Mouse (Mus musculus): Measurements from ENCODE around the gene Dctn2. TPM values are rescaled to one million over a fixed set of nuclear protein-coding genes. Genes with fewer than 3 reads are reported as not detected.
A peak's percentile ranks its signal among the peaks of the same experiment; 100 is the strongest.

Gene Dctn2
- polyA plus RNA-seq, 1 experiment from 2014 or later: 198 TPM

GRCm38 (mm10) chr10:127281316-127281715 lies 15.1 kb downstream of the Dctn2 start:
- no peak for TF ChIP-seq EP300 (IDR thresholded peaks at IDR 0.05)
- TF ChIP-seq CTCF (IDR thresholded peaks at IDR 0.05): no peak
- Histone ChIP-seq H3K4me1 (ENCODE audit: insufficient read depth, low read depth, low read length) (no peaks in the 10 kb centered on the region), H3K27ac (ENCODE audit: low read length) (no peak overlapping the region), H3K36me3 (ENCODE audit: insufficient read depth, low read length) (peaks cover 63% of the 10 kb centered on the region), H3K9me3 (ENCODE audit: low read length) (no peaks in the 10 kb centered on the region), H3K9ac (replicated peaks; ENCODE audit: low read depth) (no peak overlapping the region), H3K4me3 (ENCODE audit: low read depth, low read length) (no peak overlapping the region), H3K27me3 (replicated peaks; ENCODE audit: insufficient read depth, low read length) (no peaks in the 10 kb centered on the region), H3K4me2 (replicated peaks; ENCODE audit: low read depth, low read length) (no peak overlapping the region)
- ATAC-seq (no peak), DNase-seq (ENCODE audit: low spot score) (no peak)
- 89% methylated on average over 8 of the region's 8 CpGs for WGBS

- peaks cover 53% of the 10 kb centered on the region for H3K36me3 ChIP-seq (ENCODE audit: insufficient read depth, low read length)
- TF ChIP-seq EP300 (IDR thresholded peaks at IDR 0.05) (no peak), CTCF (IDR thresholded peaks at IDR 0.05) (no peak)
- peaks cover 8% of the 10 kb centered on the region for H3K4me1 ChIP-seq (ENCODE audit: insufficient read depth, low read depth, low read length)
- no peaks in the 10 kb centered on the region for H3K27me3 ChIP-seq (replicated peaks; ENCODE audit: insufficient read depth, low read length)
- no peak overlapping the region for H3K27ac ChIP-seq (ENCODE audit: low read length)
- ATAC-seq (no peak), DNase-seq (ENCODE audit: low spot score) (no peak)
- 73% methylated on average over 13 of the region's 13 CpGs for WGBS
- H3K9me3 ChIP-seq (ENCODE audit: low read length): no peaks in the 10 kb centered on the region
- H3K4me3 ChIP-seq (ENCODE audit: low read depth, low read length): no peak overlapping the region
- no peak overlapping the region for H3K9ac ChIP-seq (replicated peaks; ENCODE audit: low read depth)
- no peak overlapping the region for H3K4me2 ChIP-seq (replicated peaks; ENCODE audit: low read depth, low read length)
These were observed 16.6 kb downstream of the Dctn2 start for GRCm38 (mm10) chr10:127282620-127283215.

GRCm38 (mm10) chr10:127284105-127284622 lies 18.0 kb downstream of the Dctn2 start:
- WGBS: 88% methylated on average over 7 of the region's 7 CpGs
- ATAC-seq (no peak), DNase-seq (ENCODE audit: low spot score) (no peak)
- Histone ChIP-seq H3K36me3 (ENCODE audit: insufficient read depth, low read length) (peaks cover 47% of the 10 kb centered on the region), H3K9me3 (ENCODE audit: low read length) (no peaks in the 10 kb centered on the region), H3K4me2 (replicated peaks; ENCODE audit: low read depth, low read length) (no peak overlapping the region), H3K9ac (replicated peaks; ENCODE audit: low read depth) (no peak overlapping the region), H3K4me3 (ENCODE audit: low read depth, low read length) (no peak overlapping the region), H3K27me3 (replicated peaks; ENCODE audit: insufficient read depth, low read length) (no peaks in the 10 kb centered on the region), H3K27ac (ENCODE audit: low read length) (no peak overlapping the region), H3K4me1 (ENCODE audit: insufficient read depth, low read depth, low read length) (peaks cover 9% of the 10 kb centered on the region)
- no peak for TF ChIP-seq EP300 (IDR thresholded peaks at IDR 0.05)
- no peak for TF ChIP-seq CTCF (IDR thresholded peaks at IDR 0.05)

- peaks cover 13% of the 10 kb centered on the region for H3K4me1 ChIP-seq (ENCODE audit: insufficient read depth, low read depth, low read length)
These were observed 18.7 kb downstream of the Dctn2 start for GRCm38 (mm10) chr10:127284724-127285500.

GRCm38 (mm10) chr10:127285644-127286043 lies 19.5 kb downstream of the Dctn2 start:
- Histone ChIP-seq H3K4me2 (replicated peaks; ENCODE audit: low read depth, low read length) (no peak overlapping the region), H3K9ac (replicated peaks; ENCODE audit: low read depth) (no peak overlapping the region), H3K36me3 (ENCODE audit: insufficient read depth, low read length) (peaks cover 47% of the 10 kb centered on the region), H3K4me1 (ENCODE audit: insufficient read depth, low read depth, low read length) (peaks cover 16% of the 10 kb centered on the region), H3K27me3 (replicated peaks; ENCODE audit: insufficient read depth, low read length) (no peaks in the 10 kb centered on the region), H3K4me3 (ENCODE audit: low read depth, low read length) (no peak overlapping the region), H3K9me3 (ENCODE audit: low read length) (no peaks in the 10 kb centered on the region), H3K27ac (ENCODE audit: low read length) (no peak overlapping the region)
- TF ChIP-seq CTCF (IDR thresholded peaks at IDR 0.05): no peak
- 72% methylated on average over 11 of the region's 13 CpGs for WGBS
- ATAC-seq (no peak), DNase-seq (ENCODE audit: low spot score) (no peak)

More at GRCm38 (mm10) chr10:127284724-127285500, 18.7 kb downstream of the Dctn2 start:
- no peak for DNase-seq (ENCODE audit: low spot score)
- Histone ChIP-seq H3K36me3 (ENCODE audit: insufficient read depth, low read length) (peaks cover 47% of the 10 kb centered on the region), H3K9me3 (ENCODE audit: low read length) (no peaks in the 10 kb centered on the region), H3K4me2 (replicated peaks; ENCODE audit: low read depth, low read length) (no peak overlapping the region), H3K9ac (replicated peaks; ENCODE audit: low read depth) (no peak overlapping the region), H3K27ac (ENCODE audit: low read length) (no peak overlapping the region), H3K27me3 (replicated peaks; ENCODE audit: insufficient read depth, low read length) (no peaks in the 10 kb centered on the region), H3K4me3 (ENCODE audit: low read depth, low read length) (no peak overlapping the region)
- 73% methylated on average over 9 of the region's 11 CpGs for WGBS
- no peak for TF ChIP-seq CTCF (IDR thresholded peaks at IDR 0.05)
- no peak for TF ChIP-seq EP300 (IDR thresholded peaks at IDR 0.05)
- ATAC-seq: no peak

- ATAC-seq: no peak
- H3K9ac ChIP-seq (replicated peaks; ENCODE audit: low read depth): no peak overlapping the region
These were observed 20.0 kb downstream of the Dctn2 start for GRCm38 (mm10) chr10:127286194-127286593.

More at GRCm38 (mm10) chr10:127286194-127286593, 20.0 kb downstream of the Dctn2 start:
- H3K27me3 ChIP-seq (replicated peaks; ENCODE audit: insufficient read depth, low read length): no peaks in the 10 kb centered on the region
- H3K4me2 ChIP-seq (replicated peaks; ENCODE audit: low read depth, low read length): no peak overlapping the region
- H3K4me1 ChIP-seq (ENCODE audit: insufficient read depth, low read depth, low read length): peaks cover 16% of the 10 kb centered on the region
- no peaks in the 10 kb centered on the region for H3K9me3 ChIP-seq (ENCODE audit: low read length)
- H3K4me3 ChIP-seq (ENCODE audit: low read depth, low read length): no peak overlapping the region
- H3K36me3 ChIP-seq (ENCODE audit: insufficient read depth, low read length): peaks cover 45% of the 10 kb centered on the region
- 68% methylated on average over 5 of the region's 7 CpGs for WGBS
- no peak overlapping the region for H3K27ac ChIP-seq (ENCODE audit: low read length)
- no peak for TF ChIP-seq EP300 (IDR thresholded peaks at IDR 0.05)
- no peak for TF ChIP-seq CTCF (IDR thresholded peaks at IDR 0.05)
- peak; percentile 13 for DNase-seq (ENCODE audit: low spot score)

Measured in lung, postnatal 0 days (tissue).